Mouse (Mus musculus): ENCODE measurements around the gene Capzb.

Capzb gene

DNA sequence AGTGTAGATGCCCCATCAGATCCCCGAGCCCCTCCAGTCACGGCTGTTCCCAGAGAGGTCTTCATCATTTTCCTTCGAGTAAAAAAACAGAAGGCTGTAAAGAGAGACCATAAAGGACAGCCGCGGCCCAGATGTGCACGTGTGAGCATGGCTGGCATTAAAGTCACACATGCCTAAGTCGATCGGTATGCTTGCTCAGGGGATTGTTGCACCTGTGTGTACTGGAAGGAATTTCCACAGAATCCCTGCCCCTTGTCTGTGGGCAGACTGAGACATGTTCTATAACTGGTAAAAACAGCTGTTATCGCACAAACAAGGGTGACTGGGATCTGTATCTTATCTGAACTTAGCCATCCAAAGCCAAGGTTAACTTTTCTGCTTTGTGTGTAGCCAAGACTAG is 78.9 kb downstream of the Capzb start:
- no peak for DNase-seq

DNA sequence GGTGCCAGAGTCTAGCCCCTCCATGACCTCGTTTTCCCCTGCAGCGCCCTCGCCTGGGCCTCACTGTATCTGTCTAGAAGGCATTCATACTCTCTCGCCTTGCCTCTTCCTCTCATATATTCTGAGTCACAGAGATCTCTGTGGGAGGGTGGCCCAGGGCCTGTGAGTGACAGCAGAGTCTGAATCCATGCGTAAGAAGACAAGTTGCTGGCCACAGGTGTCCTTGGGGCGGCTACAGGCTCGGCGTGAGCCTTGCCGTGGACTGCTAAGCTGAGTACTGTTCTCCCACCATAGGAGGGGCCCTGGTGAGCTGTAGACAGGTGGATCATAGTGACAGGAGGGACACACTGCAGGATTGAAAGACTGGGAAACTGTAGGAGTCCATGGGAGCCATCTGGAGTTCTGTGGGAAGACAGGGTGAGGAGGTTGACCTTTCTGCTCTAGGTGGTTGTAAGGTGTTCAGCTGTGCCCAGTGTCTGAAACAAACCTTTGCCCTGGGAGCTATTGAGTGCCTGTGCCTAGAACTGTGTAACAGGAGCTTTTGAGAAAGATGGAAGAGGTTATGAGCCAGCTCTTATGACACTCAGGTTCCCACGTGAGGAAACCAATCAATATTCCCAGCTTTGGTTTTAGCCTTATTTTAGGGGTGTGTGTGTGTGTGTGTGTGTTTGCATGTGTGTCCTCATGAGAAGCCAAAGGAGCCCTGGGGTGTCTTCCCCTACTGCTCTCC is 80.4 kb downstream of the Capzb start:
- DNase-seq, result no peak

DNA sequence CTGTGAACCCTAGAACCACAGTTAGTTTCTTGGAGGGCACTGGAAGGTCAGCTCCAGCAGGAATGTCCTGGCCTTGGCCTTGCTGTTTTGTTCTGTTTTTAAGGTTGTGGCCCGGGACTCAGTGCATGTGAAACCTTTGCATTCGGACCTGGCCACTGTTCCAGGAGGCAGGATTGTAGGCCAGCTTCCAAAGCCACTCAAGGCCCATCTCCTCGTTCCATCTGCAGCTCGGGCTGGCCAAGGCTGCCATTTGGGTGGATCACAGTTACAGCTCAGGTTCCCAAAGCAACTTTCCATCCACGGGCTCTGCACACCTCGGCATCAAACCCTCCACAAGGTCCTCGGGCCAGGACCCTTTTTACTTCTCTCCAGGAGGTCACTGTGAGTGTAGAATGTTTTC is 81.9 kb downstream of the Capzb start:
- no peak for DNase-seq

DNA sequence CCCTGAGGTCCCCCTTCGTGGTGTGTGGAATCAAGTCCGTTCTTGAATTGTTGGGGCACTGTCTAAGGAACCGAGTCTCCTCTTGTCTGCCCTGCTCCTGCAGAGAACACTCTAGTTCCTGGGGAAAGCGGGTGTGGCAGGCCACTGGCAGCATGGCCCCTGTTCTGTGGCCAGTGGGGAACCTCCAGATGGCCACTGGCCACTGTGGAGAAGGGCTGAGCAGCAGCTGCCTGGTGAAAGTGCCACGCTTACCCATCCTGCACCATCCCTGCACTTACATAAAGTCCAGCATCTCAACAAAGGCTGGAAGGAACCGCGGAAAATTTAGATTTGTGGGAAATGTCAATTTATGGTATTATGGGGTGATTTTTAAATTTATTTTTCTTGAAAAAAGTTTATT is 83.7 kb downstream of the Capzb start:
- DNase-seq, result no peak

DNA sequence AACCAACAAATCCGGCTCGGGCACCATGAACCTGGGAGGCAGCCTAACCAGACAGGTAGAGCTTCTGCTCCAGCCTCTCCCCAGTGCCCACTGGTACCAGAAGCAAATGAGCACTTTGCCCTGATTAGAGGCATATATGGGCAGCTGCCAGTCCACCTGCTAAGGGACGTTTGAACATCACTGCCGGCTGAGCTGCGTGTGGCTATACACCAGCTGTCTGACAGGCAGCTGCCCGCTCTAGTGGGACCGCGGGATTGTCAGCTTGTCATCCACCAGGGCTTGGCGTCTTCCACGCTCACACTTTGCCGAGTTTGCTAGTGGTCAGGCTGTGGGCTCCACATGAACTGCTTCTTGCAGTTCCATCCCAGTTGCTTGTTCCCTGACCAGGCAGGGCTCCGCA is 87.8 kb downstream of the Capzb start:
- no peak for DNase-seq

DNA sequence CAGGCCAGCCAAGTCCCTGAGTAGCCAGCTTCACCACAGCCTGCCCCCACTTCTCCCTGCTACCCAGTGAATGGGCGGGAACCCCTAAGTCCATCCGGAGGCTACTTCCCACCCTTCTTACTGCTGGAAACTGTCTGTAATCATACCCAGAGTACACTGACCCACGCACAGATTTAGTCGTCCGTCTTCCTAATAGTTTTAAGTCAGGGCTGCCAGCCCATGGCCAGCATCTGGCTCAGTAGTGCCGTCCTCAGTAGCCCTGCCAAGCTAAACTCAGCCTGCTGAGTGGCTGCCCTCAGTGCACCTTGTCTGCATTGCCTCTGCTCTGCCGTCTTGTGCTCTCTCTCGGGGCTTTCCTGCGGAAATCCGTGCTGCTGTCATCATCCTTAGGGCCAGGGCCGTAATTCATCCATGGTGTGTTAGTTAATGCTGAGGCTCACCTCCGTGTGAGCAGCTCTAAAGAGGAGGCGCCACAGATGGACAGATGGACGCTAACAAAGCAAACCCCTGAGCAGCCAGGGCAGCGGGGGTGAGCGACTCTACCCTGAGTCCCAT is 89.2 kb downstream of the Capzb start:
- DNase-seq, result peak; percentile 42

DNA sequence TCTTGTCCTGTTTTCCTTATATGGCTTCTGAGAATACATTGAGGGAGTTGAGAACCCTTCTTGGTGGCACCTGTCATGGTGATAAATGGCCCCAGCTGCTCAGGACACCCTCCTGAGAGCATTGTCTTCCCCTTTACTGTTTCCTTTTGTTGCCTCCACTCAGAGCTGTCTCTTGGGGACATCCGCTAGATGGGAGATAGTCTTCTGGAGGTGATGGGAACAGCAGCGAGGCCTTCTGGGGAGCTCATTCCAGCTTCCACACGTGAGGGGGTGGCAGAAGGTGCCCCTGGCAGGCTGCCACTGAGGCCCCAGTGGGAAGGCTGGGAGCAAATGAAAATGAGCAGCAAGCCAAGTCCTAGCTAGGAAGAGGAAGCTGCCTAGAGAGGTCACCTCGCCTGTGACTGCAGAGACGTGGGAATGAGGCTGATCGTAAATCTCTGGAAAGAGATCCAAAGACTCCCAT is 90.3 kb downstream of the Capzb start:
- peak; percentile 71 for DNase-seq

DNA sequence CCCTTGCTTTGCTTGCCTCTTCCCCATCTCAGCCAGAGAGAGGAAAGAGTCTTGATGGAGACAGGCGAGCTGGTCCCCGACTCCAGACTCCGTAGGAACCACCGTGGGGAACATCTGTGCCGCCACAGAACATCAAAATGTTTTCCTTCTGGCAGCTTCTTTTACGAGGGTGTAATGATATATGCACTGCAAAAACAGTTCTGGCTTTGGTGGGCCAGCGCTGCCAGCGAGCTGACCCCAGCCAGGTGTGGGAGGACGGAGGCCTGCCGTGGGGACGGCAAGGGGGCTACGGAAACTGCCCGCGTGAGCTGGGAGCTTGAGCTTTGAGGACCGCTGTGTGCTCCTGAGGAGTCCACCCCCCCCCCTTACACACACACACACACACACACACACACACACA is 92.2 kb downstream of the Capzb start:
- DNase-seq, result no peak

DNA sequence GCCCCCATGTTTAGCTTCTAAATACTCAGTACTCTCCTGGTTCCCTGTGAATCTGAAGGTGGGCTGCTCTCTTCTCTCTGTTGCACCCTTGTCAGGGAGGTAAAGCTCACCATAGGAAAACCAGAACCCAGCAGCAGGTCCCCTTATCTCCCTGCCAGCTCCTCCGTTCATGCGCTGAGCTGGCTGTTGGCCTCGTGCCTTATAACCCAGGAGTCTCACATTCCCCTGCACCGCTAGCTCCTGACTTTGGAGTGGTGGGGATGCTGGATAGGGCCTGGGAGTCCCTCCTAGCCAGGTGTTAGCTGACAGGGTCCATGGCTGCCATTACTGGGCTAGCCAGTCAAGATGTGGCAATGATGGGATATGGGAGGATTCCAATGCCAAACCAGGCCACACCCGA is 93.5 kb downstream of the Capzb start:
- no peak for DNase-seq

DNA sequence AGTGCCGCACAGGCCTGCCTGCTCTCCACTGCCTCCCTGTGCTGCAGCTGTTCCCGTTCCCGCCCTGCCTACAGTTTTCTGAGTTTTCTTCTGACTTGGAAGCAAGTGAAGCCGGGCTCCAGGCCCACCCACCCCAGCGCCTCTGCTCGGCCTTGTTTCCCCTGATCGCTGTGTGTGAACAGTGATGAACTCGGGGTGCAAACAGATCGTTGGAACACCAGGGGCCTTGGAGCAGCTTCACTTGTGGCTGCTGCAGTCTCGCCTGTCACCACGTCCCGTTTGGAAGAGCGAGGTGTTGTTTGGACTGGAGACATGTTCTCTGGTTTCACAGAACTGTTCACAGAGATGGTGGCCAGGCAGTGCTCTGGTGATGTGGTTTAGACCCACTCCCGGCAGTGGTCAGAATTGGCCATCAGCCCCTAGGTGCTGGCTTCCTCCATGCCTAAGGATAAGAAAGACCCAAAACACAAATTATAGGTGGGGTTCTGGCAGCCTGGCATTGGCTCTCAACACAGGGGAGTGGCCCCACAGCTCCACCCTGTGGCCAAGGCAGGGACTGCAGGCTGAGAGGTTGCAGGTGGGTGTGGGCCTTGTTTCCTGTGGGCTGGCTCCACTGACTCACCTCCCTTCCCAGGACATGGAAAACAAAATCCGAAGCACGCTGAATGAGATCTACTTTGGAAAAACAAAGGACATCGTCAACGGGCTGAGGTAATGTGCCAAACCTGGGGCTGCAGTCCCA is 94.6 kb downstream of the Capzb start:
- DNase-seq, result peak; percentile 87

DNA sequence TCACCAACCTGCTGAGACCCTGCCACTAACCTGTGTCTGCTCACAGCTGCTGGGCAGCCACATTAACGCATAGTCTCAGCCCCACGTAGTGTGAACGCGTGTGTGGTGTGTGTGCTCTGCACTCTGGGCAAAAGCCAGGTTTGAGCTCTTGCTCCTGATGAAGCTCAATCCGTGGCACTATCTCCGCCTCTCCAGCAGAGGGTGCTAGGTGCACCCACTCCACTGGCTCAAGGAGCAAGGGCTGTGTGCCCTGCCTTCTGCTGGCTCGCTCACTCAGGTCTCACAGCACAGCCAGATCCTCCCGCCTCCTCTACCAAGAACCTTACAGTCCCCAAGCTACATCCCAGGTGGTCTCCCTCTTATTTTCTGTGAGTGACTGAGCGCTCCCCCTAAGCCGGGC is 96.3 kb downstream of the Capzb start:
- DNase-seq, result peak; percentile 78

DNA sequence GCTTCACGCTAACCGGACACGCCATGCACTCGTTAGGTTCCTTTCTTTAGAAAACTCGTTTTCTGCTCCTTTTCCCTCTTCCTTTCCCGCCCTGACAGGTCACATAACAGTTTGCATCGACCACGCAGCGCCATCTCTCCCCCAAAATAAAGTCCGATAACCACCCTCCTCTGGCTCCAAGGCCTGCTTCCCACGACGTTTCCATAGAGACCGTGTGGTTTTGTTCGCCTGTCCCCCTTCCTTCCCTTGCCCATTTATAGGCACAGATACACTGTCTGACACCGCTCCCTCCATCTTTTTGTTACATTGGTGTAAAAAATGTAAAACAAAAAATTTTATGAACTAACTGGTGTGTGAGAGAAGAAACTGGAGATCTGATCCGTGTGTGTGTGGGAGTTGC is 98.4 kb downstream of the Capzb start:
- no peak for DNase-seq

DNA sequence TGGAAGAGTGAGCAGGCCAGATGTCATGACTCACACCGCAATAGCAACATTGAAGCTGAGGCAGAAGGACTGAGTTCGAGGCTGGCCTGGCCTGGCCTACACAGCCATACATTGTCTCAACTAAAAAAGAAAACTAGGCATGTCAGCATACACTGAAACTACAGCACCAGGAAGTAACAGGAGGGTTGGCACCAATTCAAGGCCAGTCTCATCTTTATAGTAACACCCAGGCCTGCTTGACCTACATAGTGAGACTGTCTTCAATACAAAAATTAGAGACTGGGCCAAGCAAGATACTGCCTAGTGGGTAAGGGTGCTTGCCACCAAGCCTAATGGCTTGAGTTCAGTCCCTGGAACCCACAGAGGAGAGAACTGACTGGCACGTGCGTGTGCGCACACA is 99.3 kb downstream of the Capzb start:
- no peak for DNase-seq

DNA sequence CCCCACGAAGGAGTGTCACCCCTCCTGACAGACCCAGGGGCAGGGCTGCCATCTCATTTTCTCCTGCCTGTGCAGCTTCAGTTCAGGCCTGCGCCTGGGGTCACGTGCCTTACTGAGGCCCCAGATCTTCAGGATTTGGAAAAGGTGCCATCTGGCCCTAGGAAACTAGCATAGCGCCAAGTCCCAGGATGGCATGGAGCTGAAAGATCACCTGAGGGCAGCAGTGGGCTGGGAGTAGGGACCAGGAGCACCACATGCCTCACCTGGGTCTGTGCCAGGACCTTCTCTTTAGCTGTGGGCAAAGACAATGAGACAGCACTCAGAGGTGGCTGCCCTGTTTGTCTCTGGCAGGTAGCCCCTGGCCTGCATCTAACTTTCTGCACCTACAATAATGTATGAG is 104.9 kb downstream of the Capzb start:
- peak; percentile 69 for DNase-seq

DNA sequence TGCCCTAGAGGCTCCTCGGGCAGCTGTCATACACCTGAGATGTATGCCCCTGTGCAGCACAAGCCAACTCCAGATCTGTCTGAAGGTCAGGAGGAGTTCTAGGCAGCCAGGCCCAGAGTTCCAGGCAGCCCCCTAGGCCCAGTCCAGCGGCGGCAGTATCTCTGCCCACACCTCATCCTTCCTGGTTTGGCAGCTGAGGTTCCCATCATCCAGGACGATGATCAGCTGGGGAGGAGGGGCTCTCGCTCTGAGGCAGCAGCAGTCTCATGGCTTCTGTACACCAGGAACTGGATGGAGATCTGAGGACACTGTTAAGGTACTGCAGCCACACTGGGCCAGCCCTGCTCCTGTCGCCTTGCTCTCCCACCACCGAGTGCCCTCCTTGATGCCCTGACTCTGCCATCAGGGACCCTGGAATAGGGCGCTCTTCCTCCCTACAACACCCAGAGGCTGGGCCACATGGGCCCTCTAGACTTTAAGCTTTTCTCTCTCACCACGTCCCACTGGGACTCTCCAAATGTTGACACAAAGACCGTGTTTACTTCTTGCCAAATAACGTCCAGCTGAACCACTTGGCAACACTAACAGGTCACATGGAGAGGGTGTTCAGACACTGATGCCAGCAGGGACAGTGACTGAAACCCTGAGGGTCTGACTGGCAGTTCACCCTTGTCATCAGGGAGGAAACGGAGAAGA is 106.1 kb downstream of the Capzb start:
- no peak for DNase-seq

DNA sequence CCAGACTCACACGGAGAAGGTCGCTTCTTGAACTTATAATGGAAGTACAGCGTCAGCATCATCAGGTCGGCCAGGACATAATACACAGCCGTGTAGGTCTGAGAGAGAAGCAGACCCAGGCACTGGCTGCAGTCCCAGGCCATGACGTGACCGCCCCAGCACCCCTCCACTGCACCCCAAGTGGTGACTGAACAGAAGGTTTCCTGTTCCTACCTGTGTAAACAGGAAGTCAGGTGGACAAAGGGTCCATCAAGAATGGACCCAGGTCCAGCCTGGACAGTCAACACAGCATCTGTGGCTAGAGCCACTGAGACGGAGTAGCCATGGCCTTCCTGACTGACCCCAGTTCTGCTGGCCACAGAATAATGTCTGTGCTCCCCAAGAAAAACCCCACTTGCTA is 109.1 kb downstream of the Capzb start:
- DNase-seq, result peak; percentile 43

DNA sequence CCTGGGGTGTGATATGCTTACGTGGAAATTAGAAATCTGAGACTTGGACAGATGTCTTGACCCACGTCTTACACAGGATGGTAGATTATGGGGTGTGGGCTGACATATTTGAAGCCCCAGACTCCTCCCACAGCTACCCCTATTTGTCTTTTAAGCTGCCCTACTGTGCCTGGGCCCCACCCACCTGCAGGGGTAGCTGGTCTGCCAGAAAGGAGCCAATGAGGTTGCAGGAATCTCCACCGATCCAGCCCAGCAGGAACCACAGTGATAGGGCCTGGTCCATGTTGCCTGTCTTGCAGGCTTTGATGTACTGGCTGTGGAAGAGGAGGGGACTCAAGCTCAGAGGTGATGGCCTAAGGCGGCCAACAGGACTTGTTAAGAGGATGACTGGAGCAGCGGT is 109.5 kb downstream of the Capzb start:
- no peak for DNase-seq

DNA sequence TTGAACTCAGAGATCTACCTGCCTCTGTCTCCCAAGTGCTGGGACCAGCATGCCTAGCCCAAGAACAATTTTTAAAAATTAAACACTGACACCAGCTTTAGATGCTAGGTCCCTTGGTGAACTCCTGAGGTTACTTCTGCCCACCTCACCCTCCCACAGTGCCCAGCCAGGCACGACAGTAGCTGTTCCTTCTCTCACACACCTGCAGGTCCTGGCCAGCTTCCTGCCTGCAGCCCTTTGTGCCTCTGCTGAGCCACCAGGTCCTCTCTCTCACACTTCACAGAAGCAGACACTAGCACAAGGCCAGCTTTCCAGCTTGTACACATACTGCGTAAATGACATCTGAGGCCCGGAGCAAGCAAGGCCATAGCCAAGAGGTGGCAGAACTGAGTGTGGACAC is 112.8 kb downstream of the Capzb start:
- no peak for DNase-seq

DNA sequence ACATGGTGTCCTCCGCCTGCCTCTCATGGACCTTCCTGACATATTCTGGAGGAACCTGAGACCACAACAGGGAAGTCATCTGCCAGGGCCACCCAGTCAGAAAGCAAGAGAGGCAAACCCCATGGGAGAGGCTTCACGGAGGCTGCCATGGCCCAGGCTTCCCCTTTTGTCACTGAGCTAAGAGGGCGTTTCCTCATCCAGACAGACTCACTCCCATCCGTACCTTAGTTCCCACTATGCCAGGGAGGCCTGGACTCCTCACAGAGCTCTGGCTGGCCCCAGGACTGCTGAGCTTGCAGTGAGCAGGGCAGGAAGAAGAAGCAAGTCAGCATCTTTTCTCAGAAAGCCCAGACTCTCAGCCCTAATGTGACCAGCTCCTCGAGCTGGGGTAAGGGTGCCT is 115.2 kb downstream of the Capzb start:
- DNase-seq, result peak; percentile 66

DNA sequence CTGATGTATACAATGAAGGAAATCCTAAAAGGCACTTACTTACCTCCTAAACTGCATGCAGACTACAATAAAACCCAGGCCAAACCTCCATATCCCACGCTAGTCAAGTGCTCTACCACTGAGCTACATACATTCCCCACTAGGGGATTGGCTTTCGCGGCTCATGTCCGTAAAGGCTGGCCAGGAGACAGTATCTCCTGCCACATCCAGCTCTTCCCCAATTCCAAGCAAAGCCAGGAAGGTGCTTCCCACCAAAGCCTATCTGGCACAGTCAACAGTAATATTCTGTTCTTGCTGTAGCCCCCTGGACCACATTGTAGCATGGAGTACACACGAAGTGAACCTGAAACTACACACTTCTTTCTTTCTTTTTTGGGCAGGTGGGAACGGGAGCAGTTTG is 117.0 kb downstream of the Capzb start:
- no peak for DNase-seq

DNA sequence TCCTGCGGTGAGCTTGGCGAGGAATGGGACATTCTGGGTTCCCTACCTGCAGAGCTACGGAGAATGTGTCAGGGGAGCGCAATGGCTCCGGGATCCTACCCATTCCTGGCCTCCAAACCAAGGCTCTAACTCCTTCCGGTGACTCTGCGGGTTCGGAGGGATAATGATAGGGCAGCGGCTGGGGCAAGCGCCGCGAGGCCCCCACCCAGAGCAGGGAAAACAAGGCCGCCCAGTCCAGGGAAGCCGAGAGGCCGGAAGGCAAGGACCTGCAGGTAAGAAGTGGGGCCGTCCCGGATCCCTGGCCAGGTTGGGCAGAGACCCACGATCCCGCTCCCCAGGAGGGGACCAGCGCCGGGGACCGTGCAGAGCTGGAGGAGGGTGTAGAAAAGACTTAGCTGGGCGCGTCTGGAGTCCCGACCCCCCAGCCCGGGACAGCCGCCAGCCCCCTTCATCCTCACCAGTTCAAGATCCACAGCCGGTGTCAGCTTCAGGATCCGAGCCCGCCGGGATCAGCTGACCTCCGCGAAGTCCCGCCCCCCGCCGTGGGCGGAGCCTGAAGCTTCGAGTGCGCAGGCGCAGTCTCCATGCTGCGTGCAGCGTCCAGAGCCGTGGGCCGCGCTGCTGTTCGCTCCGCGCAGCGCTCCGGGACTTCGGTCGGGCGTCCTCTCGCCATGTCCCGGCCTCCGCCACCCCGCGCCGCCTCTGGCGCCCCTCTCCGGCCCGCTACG is 117.6 kb downstream of the Capzb start, which contains the start of the genes Pqlc2 and Akr7a5:
Gene Pqlc2 (minus strand): TSS at position 538 of the 728 bp plus-strand sequence.
Gene Akr7a5 (plus strand): TSS at position 574 of the 728 bp plus-strand sequence.
- DNase-seq, result peak; percentile 98

DNA sequence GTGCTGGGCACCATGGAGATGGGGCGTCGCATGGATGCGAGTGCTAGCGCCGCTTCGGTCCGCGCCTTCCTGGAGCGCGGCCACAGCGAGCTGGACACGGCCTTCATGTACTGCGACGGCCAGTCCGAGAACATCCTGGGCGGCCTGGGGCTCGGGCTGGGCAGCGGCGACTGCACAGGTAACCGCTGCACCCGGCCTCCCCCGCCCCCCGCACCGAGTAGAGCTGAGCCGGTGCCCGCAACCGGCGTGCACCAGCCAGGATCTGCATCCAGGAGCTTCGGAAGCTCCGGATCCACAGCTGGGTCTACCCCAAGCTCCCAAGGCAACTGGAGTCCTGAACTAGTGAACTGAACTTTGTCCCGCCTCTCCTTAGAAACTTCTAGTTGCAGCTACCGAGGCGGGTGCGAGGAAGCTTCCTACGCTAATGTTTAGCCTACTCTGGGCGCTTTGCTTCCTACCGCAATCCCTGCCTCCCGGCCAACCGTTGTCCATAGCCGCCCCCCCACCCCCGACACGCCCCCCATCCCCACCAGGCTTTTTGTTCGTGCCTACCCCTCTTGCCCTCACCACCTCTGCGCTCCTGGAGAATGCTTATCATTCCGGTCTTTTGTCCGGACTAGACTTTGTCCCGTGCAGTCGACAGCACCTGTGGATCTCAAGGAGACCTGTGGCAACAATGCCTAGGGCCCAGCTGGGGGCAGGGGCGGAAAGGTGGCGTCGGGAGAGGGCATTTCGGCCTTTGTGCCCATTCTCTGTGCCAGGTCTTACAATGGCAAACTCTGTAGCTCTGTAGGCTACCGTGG is 118.4 kb downstream of the Capzb start:
- peak; percentile 70 for DNase-seq

Data from kidney, adult 9 months (tissue).